Mouse (Mus musculus): ENCODE measurements around the gene Rps6ka1.

The Rps6ka1 gene

GRCm38 (mm10) chr4:133897431-133897891 lies 9.9 kb upstream of the Rps6ka1 start:
- DNase-seq (ENCODE audit: low read depth, low spot score): no peak

GRCm38 (mm10) chr4:133896984-133897383 lies 9.4 kb upstream of the Rps6ka1 start:
- DNase-seq (ENCODE audit: low read depth, low spot score): no peak

GRCm38 (mm10) chr4:133896002-133896401 lies 8.4 kb upstream of the Rps6ka1 start:
- DNase-seq (ENCODE audit: low read depth, low spot score): no peak

GRCm38 (mm10) chr4:133887249-133887648 lies 348 bp downstream of the Rps6ka1 start:
- DNase-seq (ENCODE audit: low read depth, low spot score): peak; percentile 15

- no peak for DNase-seq (ENCODE audit: low read depth, low spot score)
These were observed 1.6 kb downstream of the Rps6ka1 start for GRCm38 (mm10) chr4:133885991-133886501.

- DNase-seq (ENCODE audit: low read depth, low spot score): no peak
These were observed 2.3 kb downstream of the Rps6ka1 start for GRCm38 (mm10) chr4:133885331-133885730.

- no peak for DNase-seq (ENCODE audit: low read depth, low spot score)
These were observed 2.7 kb downstream of the Rps6ka1 start for GRCm38 (mm10) chr4:133884888-133885287.

- DNase-seq (ENCODE audit: low read depth, low spot score): no peak
These were observed 3.4 kb downstream of the Rps6ka1 start for GRCm38 (mm10) chr4:133884127-133884753.

- no peak for DNase-seq (ENCODE audit: low read depth, low spot score)
These were observed 5.7 kb downstream of the Rps6ka1 start for GRCm38 (mm10) chr4:133881851-133882250.

GRCm38 (mm10) chr4:133881399-133881798 lies 6.2 kb downstream of the Rps6ka1 start:
- DNase-seq (ENCODE audit: low read depth, low spot score): no peak

- DNase-seq (ENCODE audit: low read depth, low spot score): no peak
These were observed 8.3 kb downstream of the Rps6ka1 start for GRCm38 (mm10) chr4:133879145-133879902.

GRCm38 (mm10) chr4:133877850-133878755 lies 9.5 kb downstream of the Rps6ka1 start:
- DNase-seq (ENCODE audit: low read depth, low spot score): peak; percentile 34

GRCm38 (mm10) chr4:133874865-133875517 lies 12.6 kb downstream of the Rps6ka1 start:
- DNase-seq (ENCODE audit: low read depth, low spot score): no peak

GRCm38 (mm10) chr4:133873926-133874864 lies 13.4 kb downstream of the Rps6ka1 start:
- no peak for DNase-seq (ENCODE audit: low read depth, low spot score)

GRCm38 (mm10) chr4:133873431-133873851 lies 14.2 kb downstream of the Rps6ka1 start:
- DNase-seq (ENCODE audit: low read depth, low spot score): no peak

- no peak for DNase-seq (ENCODE audit: low read depth, low spot score)
These were observed 14.7 kb downstream of the Rps6ka1 start for GRCm38 (mm10) chr4:133872812-133873300.

- no peak for DNase-seq (ENCODE audit: low read depth, low spot score)
These were observed 15.3 kb downstream of the Rps6ka1 start for GRCm38 (mm10) chr4:133872222-133872811.

- DNase-seq (ENCODE audit: low read depth, low spot score): no peak
These were observed 22.4 kb downstream of the Rps6ka1 start for GRCm38 (mm10) chr4:133865231-133865630.

- DNase-seq (ENCODE audit: low read depth, low spot score): no peak
These were observed 23.1 kb downstream of the Rps6ka1 start for GRCm38 (mm10) chr4:133864380-133864981.

Measured in mesoderm, embryonic 11.5 days (tissue).